Mouse (Mus musculus): ENCODE measurements around the gene Llcfc1.

- no peak for TF ChIP-seq MAX (IDR thresholded peaks at IDR 0.05; ENCODE audit: low read depth)
- no peak for TF ChIP-seq POLR2A (IDR thresholded peaks at IDR 0.05; ENCODE audit: insufficient read length, low read depth)
- no peak for TF ChIP-seq POLR2AphosphoS2 (IDR thresholded peaks at IDR 0.05; ENCODE audit: insufficient read length, low read depth)
- TF ChIP-seq MYOD1 (IDR thresholded peaks at IDR 0.05; ENCODE audit: control insufficient read depth in 1 of 3, insufficient read length in 2 of 3, low read depth in 2 of 3): no peak
Observed at GRCm38 (mm10) chr6:41710281-41710680, 26.1 kb downstream of the Llcfc1 start.

Data from myocyte (in vitro differentiated cells).